Mouse (Mus musculus): ENCODE measurements at regions not wholly inside any gene's neighbourhood (a gene's known extent, or its start where the extent isn't known, plus 50 kb on each side); places are given as distances from the start of the nearest gene placed in this dataset.

- peak; percentile 53 for DNase-seq (ENCODE audit: low spot score)
These were observed 340.3 kb downstream of the Kif16b start for GRCm38 (mm10) chr2:142560896-142561500.

GRCm38 (mm10) chr2:142560400-142560799 lies 340.9 kb downstream of the Kif16b start:
- DNase-seq (ENCODE audit: low spot score) = no peak

- DNase-seq (ENCODE audit: low spot score) = peak; percentile 34
These were observed 341.4 kb downstream of the Kif16b start for GRCm38 (mm10) chr2:142559946-142560345.

- no peak for DNase-seq (ENCODE audit: low spot score)
These were observed 346.5 kb downstream of the Kif16b start for GRCm38 (mm10) chr2:142554851-142555250.

GRCm38 (mm10) chr2:142551690-142552089 lies 349.6 kb downstream of the Kif16b start:
- DNase-seq (ENCODE audit: low spot score) = peak; percentile 17

GRCm38 (mm10) chr2:142548766-142549165 lies 352.6 kb downstream of the Kif16b start:
- DNase-seq (ENCODE audit: low spot score) = no peak

GRCm38 (mm10) chr2:142544937-142545336 lies 356.4 kb downstream of the Kif16b start:
- DNase-seq (ENCODE audit: low spot score) = no peak

- no peak for DNase-seq (ENCODE audit: low spot score)
These were observed 361.4 kb downstream of the Kif16b start for GRCm38 (mm10) chr2:142539980-142540379.

- no peak for DNase-seq (ENCODE audit: low spot score)
These were observed 367.8 kb downstream of the Kif16b start for GRCm38 (mm10) chr2:142533555-142533954.

- no peak for DNase-seq (ENCODE audit: low spot score)
These were observed 378.9 kb downstream of the Kif16b start for GRCm38 (mm10) chr2:142522471-142522870.

- DNase-seq (ENCODE audit: low spot score) = no peak
These were observed 383.6 kb downstream of the Kif16b start for GRCm38 (mm10) chr2:142517731-142518130.

GRCm38 (mm10) chr2:142505216-142505615 lies 396.1 kb downstream of the Kif16b start:
- no peak for DNase-seq (ENCODE audit: low spot score)

Measured in embryo, embryonic 10.5 days (tissue).